Mouse (Mus musculus) limb, embryonic 11.5 days (tissue): ENCODE measurements around the gene Fbxl19. TPM values are rescaled to one million over a fixed set of nuclear protein-coding genes. Genes with fewer than 3 reads are reported as not detected.

Experiments used
- ATAC-seq: fragments of 200-750 bp; cut with Nextera tagmentation; 2 replicates; pipeline ENCODE4 v1.8.0; 2017; ENCODE audit warnings: low read depth; ENCODE audit not compliant: insufficient number of reproducible peaks, low FRiP score, low TSS enrichment
- DNase-seq: peaks from one replicate; pipeline ENCODE4 v3.0.0-alpha.2; 2015; ENCODE audit warnings: low spot score
- H3K27ac ChIP-seq: fragments of 300-500 bp; sonication (generic); replicated peaks from 2 replicates; pipeline ENCODE4 v1.5.1; 2014; ENCODE audit warnings: low read depth, mild to moderate bottlenecking, low read length
- H3K27me3 ChIP-seq: fragments of 300-500 bp; sonication (generic); 2 replicates; pipeline ENCODE4 v1.6.1; 2014; ENCODE audit warnings: mild to moderate bottlenecking, low read length, mixed read lengths; ENCODE audit not compliant: control insufficient read depth, insufficient read depth
- H3K36me3 ChIP-seq: fragments of 300-500 bp; sonication (generic); 2 replicates; pipeline ENCODE4 v1.6.1; 2014; ENCODE audit warnings: mild to moderate bottlenecking, low read length, moderate library complexity, mixed read lengths; ENCODE audit not compliant: control insufficient read depth, insufficient read depth
- H3K4me1 ChIP-seq: fragments of 300-500 bp; sonication (generic); 2 replicates; pipeline ENCODE4 v1.6.1; 2014; ENCODE audit warnings: low read length, mixed read lengths; ENCODE audit not compliant: control insufficient read depth, insufficient read depth
- H3K4me2 ChIP-seq: fragments of 300-500 bp; sonication (generic); 2 replicates; pipeline ENCODE4 v1.6.1; 2014; ENCODE audit warnings: low read depth, mild to moderate bottlenecking, moderate library complexity; ENCODE audit not compliant: severe bottlenecking
- H3K4me3 ChIP-seq: fragments of 300-500 bp; sonication (generic); 2 replicates; pipeline ENCODE4 v1.5.1; 2014; ENCODE audit warnings: low read depth, low read length
- H3K9ac ChIP-seq: fragments of 300-500 bp; sonication (generic); 2 replicates; pipeline ENCODE4 v1.6.1; 2014; ENCODE audit warnings: mild to moderate bottlenecking, low read length
- H3K9me3 ChIP-seq: fragments of 300-500 bp; sonication (generic); 2 replicates; pipeline ENCODE4 v1.6.1; 2016; ENCODE audit warnings: low read length; ENCODE audit not compliant: control insufficient read depth
- WGBS: fragments of 180-500 bp; shearing (Covaris S2); extraction: QIAGEN DNeasy Blood & Tissue Kit; methylation state at CpG from one replicate; pipeline ENCODE4 v1.1.7; 2014; 5-methylcytosine and 5-hydroxymethylcytosine counted together
- polyA plus RNA-seq: library from polyadenylated mRNA; unstranded; fragments of >200 nt; fragmentation: Nextera tagmentation; extraction: Ambion mirVana; gene quantifications from 2 replicates; pipeline ENCODE4 v1.2.1, GENCODE M21; 2014

The Fbxl19 gene
- polyA plus RNA-seq, 1 experiment from 2014 or later: 10.9 TPM

- Histone ChIP-seq H3K27me3 (no peaks in the 10 kb centered on the region), H3K4me2 (peak overlapping the region; percentile 80), H3K4me1 (peaks cover 8% of the 10 kb centered on the region), H3K27ac (peak overlapping the region; percentile 93), H3K36me3 (peaks cover 22% of the 10 kb centered on the region), H3K4me3 (peak overlapping the region; percentile 87), H3K9ac (peak overlapping the region; percentile 85), H3K9me3 (no peaks in the 10 kb centered on the region)
- peak; percentile 84 for ATAC-seq
- under 1% methylated on average over 39 of the region's 39 CpGs for WGBS
- DNase-seq: peak; percentile 97
Measured at GRCm38 (mm10) chr7:127745652-127746493, 1.5 kb downstream of the Fbxl19 start.

GRCm38 (mm10) chr7:127746494-127747491 is 2.5 kb downstream of the Fbxl19 start:
- peak overlapping the region; percentile 85 for H3K9ac ChIP-seq
- H3K9me3 ChIP-seq: no peaks in the 10 kb centered on the region
- H3K27ac ChIP-seq: peak overlapping the region; percentile 93
- peak; percentile 77 for DNase-seq
- H3K4me3 ChIP-seq: peak overlapping the region; percentile 87
- peaks cover 25% of the 10 kb centered on the region for H3K36me3 ChIP-seq
- ATAC-seq: peak; percentile 31
- 0% methylated on average over 25 of the region's 62 CpGs for WGBS
- peak overlapping the region; percentile 80 for H3K4me2 ChIP-seq
- no peaks in the 10 kb centered on the region for H3K27me3 ChIP-seq
- H3K4me1 ChIP-seq: peaks cover 8% of the 10 kb centered on the region

GRCm38 (mm10) chr7:127747559-127748234 is 3.4 kb downstream of the Fbxl19 start:
- Histone ChIP-seq H3K4me3 (peak overlapping the region; percentile 87), H3K4me1 (peaks cover 8% of the 10 kb centered on the region), H3K27me3 (no peaks in the 10 kb centered on the region), H3K9me3 (no peaks in the 10 kb centered on the region), H3K36me3 (peaks cover 33% of the 10 kb centered on the region), H3K9ac (peak overlapping the region; percentile 85; the same call in 1 of the 2 replicates), H3K27ac (peak overlapping the region; percentile 93; the same call in 1 of the 2 replicates), H3K4me2 (peak overlapping the region; percentile 80)
- DNase-seq: no peak
- no peak for ATAC-seq
- WGBS: 44% methylated on average over 6 of the region's 6 CpGs

- Histone ChIP-seq H3K9me3 (no peaks in the 10 kb centered on the region), H3K4me1 (peaks cover 8% of the 10 kb centered on the region), H3K27me3 (no peaks in the 10 kb centered on the region), H3K4me2 (peak overlapping the region; percentile 80; the same call in 1 of the 2 replicates), H3K36me3 (peaks cover 38% of the 10 kb centered on the region), H3K27ac (no peak overlapping the region), H3K9ac (no peak overlapping the region), H3K4me3 (peak overlapping the region; percentile 87)
- 89% methylated on average over 28 of the region's 28 CpGs for WGBS
- no peak for ATAC-seq
- no peak for DNase-seq
Measured at GRCm38 (mm10) chr7:127748235-127748560, 3.9 kb downstream of the Fbxl19 start.

GRCm38 (mm10) chr7:127750131-127751127 is 6.1 kb downstream of the Fbxl19 start:
- Histone ChIP-seq H3K9me3 (no peaks in the 10 kb centered on the region), H3K9ac (0 out of 2 replicates have a peak overlapping the region, but pooled peaks have one; percentile 17), H3K27ac (no peak overlapping the region), H3K4me3 (no peak overlapping the region), H3K4me1 (peaks cover 8% of the 10 kb centered on the region), H3K4me2 (no peak overlapping the region), H3K36me3 (peaks cover 52% of the 10 kb centered on the region), H3K27me3 (no peaks in the 10 kb centered on the region)
- no peak for ATAC-seq
- WGBS: 90% methylated on average over 19 of the region's 19 CpGs
- no peak for DNase-seq

GRCm38 (mm10) chr7:127751619-127752018 is 7.3 kb downstream of the Fbxl19 start:
- ATAC-seq: no peak
- H3K4me3 ChIP-seq: no peak overlapping the region
- WGBS: 93% methylated on average over 5 of the region's 5 CpGs
- no peak overlapping the region for H3K9ac ChIP-seq
- no peaks in the 10 kb centered on the region for H3K9me3 ChIP-seq
- peaks cover 8% of the 10 kb centered on the region for H3K4me1 ChIP-seq
- H3K27me3 ChIP-seq: no peaks in the 10 kb centered on the region
- DNase-seq: no peak
- no peak overlapping the region for H3K4me2 ChIP-seq
- H3K36me3 ChIP-seq: peaks cover 55% of the 10 kb centered on the region
- H3K27ac ChIP-seq: no peak overlapping the region

GRCm38 (mm10) chr7:127752069-127752468 is 7.7 kb downstream of the Fbxl19 start:
- H3K4me2 ChIP-seq: no peak overlapping the region
- no peaks in the 10 kb centered on the region for H3K9me3 ChIP-seq
- no peak overlapping the region for H3K4me3 ChIP-seq
- no peak overlapping the region for H3K9ac ChIP-seq
- 94% methylated on average over 27 of the region's 27 CpGs for WGBS
- DNase-seq (no peak), ATAC-seq (no peak)
- peaks cover 8% of the 10 kb centered on the region for H3K4me1 ChIP-seq
- no peaks in the 10 kb centered on the region for H3K27me3 ChIP-seq
- H3K36me3 ChIP-seq: peaks cover 57% of the 10 kb centered on the region
- no peak overlapping the region for H3K27ac ChIP-seq
